Mouse (Mus musculus): ENCODE results near the gene Afdn. TPM values are rescaled to one million over a fixed set of nuclear protein-coding genes. Genes with fewer than 3 reads are reported as not detected.
A peak's percentile ranks its signal among the peaks of the same experiment; 100 is the strongest.
"Not testable (repeated sequence)": the region's sequence is repeated elsewhere in the genome, so short reads cannot be mapped to it uniquely, and the experiment has no call there.

Afdn gene
- polyA plus RNA-seq, 1 experiment from 2014 or later: 87.3 TPM

DNA sequence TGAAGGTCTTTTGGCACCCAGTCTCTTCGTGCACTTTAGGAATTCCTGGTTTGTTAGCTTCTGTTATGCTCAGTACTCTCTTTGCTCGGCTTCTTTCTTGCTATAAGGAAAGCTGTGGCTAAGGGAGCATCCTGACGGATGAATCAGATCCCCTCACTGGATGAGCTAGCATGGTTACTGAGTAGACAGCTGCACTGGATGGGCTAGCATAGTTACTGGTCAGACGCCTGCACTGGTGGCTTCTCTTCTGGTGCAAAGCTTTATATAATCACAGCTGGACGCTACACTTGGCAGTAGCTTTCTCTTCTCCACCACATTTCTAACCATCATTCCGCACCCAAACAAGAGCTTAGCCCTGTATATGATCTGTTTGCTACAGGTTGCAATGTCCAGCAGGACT is 5.4 kb upstream of the Afdn start:
- Histone ChIP-seq H3K4me1 (0 out of 2 replicates have a peak, but pooled peaks cover 4% of the 10 kb centered on the region), H3K36me3 (no peaks in the 10 kb centered on the region), H3K27ac (no peak overlapping the region), H3K9ac (no peak overlapping the region), H3K4me3 (no peak overlapping the region), H3K27me3 (no peaks in the 10 kb centered on the region), H3K9me3 (no peaks in the 10 kb centered on the region), H3K4me2 (replicated peaks) (no peak overlapping the region)
- ATAC-seq (ENCODE audit: insufficient number of reproducible peaks, insufficient read depth, low FRiP score, low TSS enrichment): no peak
- WGBS: 75% methylated on average over 6 of the region's 6 CpGs

DNA sequence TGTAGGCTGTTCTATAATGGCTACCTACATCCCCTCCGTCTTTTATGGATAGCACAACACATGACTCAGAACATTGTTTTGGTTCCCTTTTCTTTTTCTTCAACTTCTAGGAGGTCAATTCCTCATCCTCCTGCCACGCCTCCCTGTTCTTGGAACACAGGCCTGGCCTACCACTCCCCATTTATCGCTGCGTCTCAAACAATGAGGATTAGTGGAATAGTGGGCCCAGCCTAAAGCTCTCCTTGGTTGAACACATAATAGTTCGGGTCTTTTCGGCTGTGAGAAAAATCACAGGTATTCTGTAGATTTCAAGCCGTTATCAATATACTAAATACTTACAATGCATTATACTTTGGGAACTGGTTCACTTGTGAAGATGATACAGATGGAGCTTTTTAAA is 1.8 kb upstream of the Afdn start:
- 80% methylated on average over 7 of the region's 7 CpGs for WGBS
- peak overlapping the region; percentile 74; the same call in 1 of the 2 replicates for H3K9ac ChIP-seq

DNA sequence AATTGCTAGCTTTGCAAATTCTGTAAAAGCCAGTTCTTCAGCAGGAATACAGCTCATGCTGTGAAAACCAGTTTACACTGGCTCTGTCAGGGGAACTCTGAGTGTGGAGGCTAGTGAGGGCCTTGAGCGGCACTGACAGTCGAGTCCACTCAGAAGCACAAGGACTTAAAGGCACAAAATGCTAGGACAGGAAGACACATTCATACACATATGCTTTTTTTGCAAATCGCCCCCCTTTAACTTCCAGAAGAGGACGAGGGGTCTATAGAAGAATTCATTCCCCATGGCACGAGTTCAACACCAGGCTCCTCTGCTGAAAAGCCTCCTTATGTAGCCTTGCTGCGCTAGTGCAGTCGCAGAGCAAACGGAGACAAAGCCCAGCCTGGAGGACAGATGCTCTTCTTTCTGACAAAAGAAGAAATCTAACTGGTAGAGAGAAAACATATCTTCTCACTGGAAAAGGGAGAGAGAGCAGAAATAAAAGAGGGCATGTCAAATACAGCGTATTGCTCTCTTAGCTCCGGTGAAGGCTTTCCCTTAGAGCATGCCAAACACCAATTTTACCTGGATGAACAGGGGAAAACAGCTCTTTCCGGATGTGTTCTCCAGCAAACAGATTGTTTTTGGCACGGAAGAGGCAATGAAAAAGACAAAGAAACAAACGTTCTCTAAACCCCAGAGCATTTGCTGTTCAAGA is 1.0 kb upstream of the Afdn start:
- Histone ChIP-seq H3K9me3 (no peaks in the 10 kb centered on the region), H3K4me2 (replicated peaks) (peak overlapping the region; percentile 49), H3K36me3 (no peaks in the 10 kb centered on the region), H3K27me3 (no peaks in the 10 kb centered on the region), H3K27ac (peak overlapping the region; percentile 87), H3K4me3 (peak overlapping the region; percentile 96), H3K9ac (peak overlapping the region; percentile 74), H3K4me1 (peaks cover 11% of the 10 kb centered on the region; the same call in 1 of the 2 replicates)
- ATAC-seq (ENCODE audit: insufficient number of reproducible peaks, insufficient read depth, low FRiP score, low TSS enrichment): no peak
- 10% methylated on average over 13 of the region's 13 CpGs for WGBS

More for the DNA sequence above, 1.8 kb upstream of the Afdn start:
- H3K27ac ChIP-seq: no peak overlapping the region
- H3K4me3 ChIP-seq: no peak overlapping the region
- no peaks in the 10 kb centered on the region for H3K36me3 ChIP-seq
- no peak for ATAC-seq (ENCODE audit: insufficient number of reproducible peaks, insufficient read depth, low FRiP score, low TSS enrichment)
- H3K9me3 ChIP-seq: no peaks in the 10 kb centered on the region
- no peaks in the 10 kb centered on the region for H3K27me3 ChIP-seq
- peaks cover 11% of the 10 kb centered on the region; the same call in 1 of the 2 replicates for H3K4me1 ChIP-seq
- H3K4me2 ChIP-seq (replicated peaks): peak overlapping the region; percentile 49

DNA sequence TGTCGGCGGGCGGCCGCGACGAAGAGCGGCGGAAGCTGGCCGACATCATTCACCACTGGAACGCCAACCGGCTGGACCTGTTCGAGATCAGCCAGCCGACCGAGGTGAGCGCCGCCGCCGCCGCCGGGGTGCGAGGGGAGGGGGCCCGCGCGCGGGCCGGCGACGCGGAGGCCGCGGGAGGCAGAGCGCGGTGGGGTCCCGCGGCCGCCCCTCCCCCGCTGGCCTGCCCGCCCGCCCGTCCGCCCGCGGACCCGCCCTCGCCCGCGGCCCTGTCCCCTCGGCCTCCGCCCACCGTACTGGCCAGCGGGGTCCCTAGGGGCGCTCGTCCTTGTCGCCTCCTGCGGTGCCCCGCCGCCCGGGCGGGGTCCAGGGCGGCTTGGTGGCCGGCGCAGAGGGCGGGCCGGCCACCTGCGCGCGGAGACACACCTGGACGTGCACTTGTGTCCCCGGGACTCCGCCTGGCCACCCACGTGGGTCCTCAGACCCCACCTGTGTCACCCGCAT is 388 bp downstream of the Afdn start:
- peak; percentile 32; the same call in 1 of the 2 replicates for ATAC-seq (ENCODE audit: insufficient number of reproducible peaks, insufficient read depth, low FRiP score, low TSS enrichment)
- Histone ChIP-seq H3K36me3 (no peaks in the 10 kb centered on the region), H3K9ac (peak overlapping the region; percentile 87), H3K27ac (peak overlapping the region; percentile 84), H3K4me3 (peak overlapping the region; percentile 96), H3K9me3 (no peaks in the 10 kb centered on the region), H3K4me2 (replicated peaks) (peak overlapping the region; percentile 91), H3K4me1 (peaks cover 11% of the 10 kb centered on the region; the same call in 1 of the 2 replicates), H3K27me3 (no peaks in the 10 kb centered on the region)
- 0% methylated on average over 36 of the region's 72 CpGs for WGBS

DNA sequence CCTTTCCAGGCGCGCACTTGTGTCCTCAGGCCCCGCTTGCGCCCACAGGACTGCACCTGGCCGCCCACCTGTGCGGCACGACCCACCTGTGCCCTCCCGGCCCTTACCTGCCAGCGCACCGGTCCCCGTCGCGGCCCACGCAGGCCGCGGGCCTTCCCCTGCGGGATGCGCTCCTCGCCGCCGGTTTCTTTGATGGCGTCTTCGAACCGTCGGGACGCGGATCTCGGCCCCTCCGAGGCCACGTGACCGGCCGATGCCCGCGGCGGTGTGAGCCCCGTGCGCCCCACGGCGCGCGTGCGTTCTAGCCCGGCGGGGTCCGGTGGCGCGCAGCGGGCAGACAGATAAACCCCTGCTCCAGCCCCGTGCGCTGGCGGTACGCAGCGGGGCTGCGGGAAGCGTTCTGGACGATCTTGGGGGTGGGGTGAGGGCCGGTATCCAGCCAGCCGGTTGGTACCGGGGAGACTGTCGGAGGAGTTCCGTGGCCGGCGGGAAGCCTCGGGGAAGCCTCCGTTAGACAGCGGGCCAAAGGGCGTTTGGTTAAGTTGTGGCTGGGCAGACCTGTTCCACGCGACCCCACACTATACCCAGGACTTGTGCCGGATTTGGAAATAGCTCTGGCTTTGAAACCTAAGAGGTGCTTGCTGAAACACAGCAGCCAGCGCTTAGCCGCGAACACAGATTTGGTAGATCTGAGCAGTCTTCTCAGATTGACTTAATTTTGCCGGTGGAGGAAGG is 1.0 kb downstream of the Afdn start, which contains the start of gene Tcte2:
Tcte2 (minus strand) TSS at position 647 of the 735 bp plus-strand sequence.
- Histone ChIP-seq H3K4me1 (peaks cover 11% of the 10 kb centered on the region; the same call in 1 of the 2 replicates), H3K9ac (peak within 1 kb of the TSS; percentile 87), H3K27me3 (no peaks in the 10 kb centered on the region), H3K4me3 (peak within 1 kb of the TSS; percentile 96), H3K4me2 (replicated peaks) (peak within 1 kb of the TSS; percentile 91), H3K36me3 (no peaks in the 10 kb centered on the region), H3K9me3 (no peaks in the 10 kb centered on the region), H3K27ac (peak within 1 kb of the TSS; percentile 84)
- ATAC-seq (ENCODE audit: insufficient number of reproducible peaks, insufficient read depth, low FRiP score, low TSS enrichment): 0 out of 2 replicates have a peak, but pooled peaks have one; percentile 22
- under 1% methylated on average over 74 of the region's 74 CpGs for WGBS

DNA sequence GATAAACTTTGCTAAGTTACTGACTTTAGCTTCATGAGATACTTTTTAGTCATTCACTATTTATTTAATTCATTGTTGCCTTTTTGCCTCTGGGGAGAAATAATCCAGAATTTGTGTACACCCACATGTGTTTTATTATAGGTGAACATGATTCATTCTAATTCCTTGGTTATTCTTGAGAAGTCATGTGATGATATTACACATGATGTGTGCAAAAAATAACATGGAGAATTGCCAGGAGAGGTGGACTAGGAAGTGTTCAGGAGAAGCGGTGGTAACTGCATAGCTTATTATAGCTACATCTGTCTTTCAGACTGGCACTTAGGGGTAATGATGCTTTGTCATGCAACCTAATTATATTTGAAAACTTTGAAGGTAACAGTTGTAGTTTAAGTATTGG is 3.5 kb downstream of the Afdn start:
- H3K4me3 ChIP-seq: no peak overlapping the region
- H3K9ac ChIP-seq: no peak overlapping the region
- no peaks in the 10 kb centered on the region for H3K27me3 ChIP-seq
- ATAC-seq (ENCODE audit: insufficient number of reproducible peaks, insufficient read depth, low FRiP score, low TSS enrichment): no peak
- H3K27ac ChIP-seq: no peak overlapping the region
- H3K9me3 ChIP-seq: no peaks in the 10 kb centered on the region
- H3K36me3 ChIP-seq: no peaks in the 10 kb centered on the region
- H3K4me1 ChIP-seq: peaks cover 11% of the 10 kb centered on the region; the same call in 1 of the 2 replicates
- WGBS: 88% methylated on average over 1 of the region's 1 CpGs
- H3K4me2 ChIP-seq (replicated peaks): no peak overlapping the region

DNA sequence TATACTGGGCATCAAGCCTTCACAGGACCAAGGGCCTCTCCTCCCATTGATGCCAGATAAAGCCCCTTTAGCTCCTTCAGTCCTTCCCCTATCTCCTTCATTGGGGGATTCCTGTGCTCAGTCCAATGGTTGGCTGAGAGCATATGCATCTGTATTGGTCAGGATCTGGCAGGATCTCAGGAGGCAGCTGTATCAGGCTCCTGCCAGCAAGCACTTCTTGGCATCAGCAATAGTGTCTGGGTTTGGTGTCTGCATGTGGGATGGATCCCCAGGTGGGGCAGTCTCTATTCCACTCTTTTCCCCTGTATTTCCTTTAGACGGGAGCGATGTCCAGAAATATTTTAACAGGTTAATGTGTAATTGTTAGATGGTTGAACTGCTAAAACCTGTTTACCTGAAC is 4.6 kb downstream of the Afdn start:
- 87% methylated on average over 2 of the region's 2 CpGs for WGBS
- not testable (repeated sequence) for H3K4me3 ChIP-seq; H3K9ac ChIP-seq; H3K36me3 ChIP-seq; H3K27ac ChIP-seq; H3K9me3 ChIP-seq; H3K4me2 ChIP-seq (replicated peaks); H3K27me3 ChIP-seq; ATAC-seq (ENCODE audit: insufficient number of reproducible peaks, insufficient read depth, low FRiP score, low TSS enrichment); H3K4me1 ChIP-seq

DNA sequence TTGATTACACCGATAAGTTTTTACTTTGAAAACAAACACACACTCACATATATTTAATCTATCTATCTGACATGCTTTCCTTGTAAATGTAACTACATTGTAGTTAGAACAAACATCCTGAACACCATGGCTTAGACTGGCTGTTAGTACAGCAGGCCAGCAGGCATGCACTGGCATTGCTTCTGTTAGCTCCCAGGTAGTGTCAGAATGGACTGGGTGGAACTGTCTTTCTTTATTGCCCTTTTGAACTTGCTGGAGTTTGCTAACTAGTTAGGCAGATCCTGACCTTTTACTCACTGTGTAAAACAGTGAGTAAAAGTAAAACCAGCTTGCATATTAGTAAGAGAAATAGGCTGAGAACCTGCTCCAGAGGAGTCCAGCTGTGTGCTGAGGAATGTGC is 8.2 kb downstream of the Afdn start:
- no peaks in the 10 kb centered on the region for H3K9me3 ChIP-seq
- no peak for ATAC-seq (ENCODE audit: insufficient number of reproducible peaks, insufficient read depth, low FRiP score, low TSS enrichment)
- H3K4me1 ChIP-seq: no peaks in the 10 kb centered on the region
- WGBS: 90% methylated on average over 1 of the region's 1 CpGs
- no peaks in the 10 kb centered on the region for H3K27me3 ChIP-seq
- H3K4me2 ChIP-seq (replicated peaks): no peak overlapping the region
- no peak overlapping the region for H3K9ac ChIP-seq
- no peaks in the 10 kb centered on the region for H3K36me3 ChIP-seq
- no peak overlapping the region for H3K4me3 ChIP-seq
- H3K27ac ChIP-seq: no peak overlapping the region

DNA sequence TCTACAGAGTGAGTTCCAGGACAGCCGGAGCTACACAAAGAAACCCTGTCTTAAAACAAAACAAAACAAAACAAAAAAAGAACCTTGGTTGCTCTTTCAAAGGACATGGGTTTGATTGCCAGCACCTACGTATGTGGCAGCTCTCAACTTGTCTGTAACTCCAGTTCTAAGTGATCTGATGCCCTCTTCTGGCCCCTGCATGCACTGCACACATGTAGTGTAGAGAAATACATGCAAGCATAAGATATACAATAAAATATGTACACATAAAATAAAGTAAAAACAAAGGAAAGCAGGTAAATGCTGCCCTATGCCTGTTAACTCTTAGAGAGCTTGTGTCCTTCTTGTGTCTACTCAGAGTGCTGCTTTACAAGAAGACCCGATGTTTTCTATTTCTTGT is 8.9 kb downstream of the Afdn start:
- Histone ChIP-seq H3K9me3 (no peaks in the 10 kb centered on the region), H3K4me1 (no peaks in the 10 kb centered on the region), H3K36me3 (no peaks in the 10 kb centered on the region), H3K4me2 (replicated peaks) (no peak overlapping the region), H3K9ac (no peak overlapping the region), H3K27me3 (no peaks in the 10 kb centered on the region), H3K27ac (no peak overlapping the region), H3K4me3 (no peak overlapping the region)
- WGBS: 93% methylated on average over 3 of the region's 3 CpGs
- ATAC-seq (ENCODE audit: insufficient number of reproducible peaks, insufficient read depth, low FRiP score, low TSS enrichment): no peak

DNA sequence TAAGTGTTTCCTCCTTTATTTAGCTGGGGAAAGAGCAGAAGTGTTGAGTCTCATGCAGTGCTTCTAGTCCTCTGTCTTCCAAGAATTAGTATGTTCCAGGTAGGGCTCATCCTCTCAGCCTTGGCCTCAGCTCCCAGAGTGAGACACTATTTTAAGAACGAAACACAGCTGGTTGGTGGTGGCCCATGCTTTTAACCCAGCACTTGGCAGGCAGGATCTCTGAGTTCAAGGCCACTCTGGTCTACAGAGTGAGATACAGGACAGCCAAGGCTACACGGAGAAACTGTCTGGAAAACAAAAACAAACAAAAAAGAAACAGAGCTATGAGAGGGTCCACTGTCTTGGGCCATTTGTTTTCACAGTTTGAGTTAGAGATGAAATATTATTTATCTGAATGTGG is 17.3 kb downstream of the Afdn start:
- Histone ChIP-seq H3K9ac (no peak overlapping the region), H3K4me1 (no peaks in the 10 kb centered on the region), H3K4me2 (replicated peaks) (no peak overlapping the region), H3K9me3 (no peaks in the 10 kb centered on the region), H3K4me3 (no peak overlapping the region), H3K36me3 (no peaks in the 10 kb centered on the region), H3K27me3 (no peaks in the 10 kb centered on the region), H3K27ac (no peak overlapping the region)
- 72% methylated on average over 2 of the region's 2 CpGs for WGBS
- no peak for ATAC-seq (ENCODE audit: insufficient number of reproducible peaks, insufficient read depth, low FRiP score, low TSS enrichment)

DNA sequence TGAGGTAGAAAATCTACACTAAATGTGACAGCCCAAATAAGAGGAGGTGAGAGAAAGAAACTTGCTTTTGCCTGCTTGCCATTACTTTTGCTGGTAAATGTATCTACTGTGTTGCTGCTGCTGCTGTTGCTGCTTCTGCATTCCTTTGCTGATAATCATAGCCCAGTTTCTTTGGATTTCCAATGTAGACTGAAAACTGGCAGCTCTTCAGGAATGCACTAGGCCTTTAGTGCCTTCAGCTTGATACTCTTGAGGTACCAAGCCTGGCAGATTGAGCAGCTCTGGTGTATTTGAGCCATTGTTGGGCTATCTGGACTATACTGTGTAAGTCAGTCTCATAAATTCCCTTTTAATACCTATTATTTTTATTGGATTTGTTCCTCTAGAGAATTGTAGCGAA is 18.5 kb downstream of the Afdn start:
- no peak for ATAC-seq (ENCODE audit: insufficient number of reproducible peaks, insufficient read depth, low FRiP score, low TSS enrichment)
- H3K4me1 ChIP-seq: no peaks in the 10 kb centered on the region
- no peak overlapping the region for H3K27ac ChIP-seq
- H3K4me2 ChIP-seq (replicated peaks): no peak overlapping the region
- H3K9me3 ChIP-seq: no peaks in the 10 kb centered on the region
- no peaks in the 10 kb centered on the region for H3K27me3 ChIP-seq
- H3K36me3 ChIP-seq: no peaks in the 10 kb centered on the region
- 89% methylated on average over 1 of the region's 1 CpGs for WGBS
- H3K4me3 ChIP-seq: no peak overlapping the region
- no peak overlapping the region for H3K9ac ChIP-seq

DNA sequence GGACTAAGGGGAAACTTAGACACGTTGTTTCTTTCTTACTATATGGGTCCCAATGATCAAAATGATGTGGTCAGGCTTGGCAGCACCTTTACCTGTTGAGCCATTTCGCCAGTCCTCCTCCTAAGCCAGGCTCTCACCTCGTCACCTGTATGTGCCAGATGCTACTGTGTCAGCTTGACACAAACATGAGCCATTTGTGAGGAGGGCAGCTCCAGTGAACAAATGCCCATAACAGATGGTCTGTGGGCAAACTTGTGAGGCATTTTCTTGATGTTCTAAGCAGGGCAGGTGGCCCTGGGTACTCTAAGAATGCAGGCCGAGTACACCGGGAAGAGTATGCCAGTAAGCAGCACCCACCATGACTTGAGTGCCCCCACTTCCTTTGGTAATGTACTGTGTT is 21.6 kb downstream of the Afdn start:
- Histone ChIP-seq H3K27me3 (no peaks in the 10 kb centered on the region), H3K36me3 (no peaks in the 10 kb centered on the region), H3K4me3 (no peak overlapping the region), H3K4me2 (replicated peaks) (no peak overlapping the region), H3K9ac (no peak overlapping the region), H3K4me1 (no peaks in the 10 kb centered on the region), H3K9me3 (no peaks in the 10 kb centered on the region), H3K27ac (no peak overlapping the region)
- no peak for ATAC-seq (ENCODE audit: insufficient number of reproducible peaks, insufficient read depth, low FRiP score, low TSS enrichment)
- 90% methylated on average over 5 of the region's 5 CpGs for WGBS
